Mouse (Mus musculus): ENCODE data around the gene Il1b.

GRCm38 (mm10) chr2:129360197-129360596, 10.7 kb downstream of the Il1b start:
- TF ChIP-seq GATA1 (IDR thresholded peaks at IDR 0.05; ENCODE audit: borderline replicate concordance, low read length) (no peak), FLI1 (IDR thresholded peaks at IDR 0.05; ENCODE audit: low read length) (no peak)
